8 mouse cellular contexts compared by ENCODE assay signal in genomic region chr3:65958840-65959185, GRCm38 (mm10). TPM values are rescaled to one million over a fixed set of nuclear protein-coding genes. Genes with fewer than 3 reads are reported as not detected.
DNase-seq lines count a peak whose midpoint lies in the region; ATAC-seq and TF ChIP-seq lines count a peak whose summit lies in the region.

No protein-coding gene starts in this region.

- no peaks in the 10 kb centered on the region for H3K27me3 ChIP-seq in kidney, adult 2 months (replicated peaks; ENCODE audit: control insufficient read depth, insufficient read depth, low read length)
- no peaks in the 10 kb centered on the region for H3K27me3 ChIP-seq in heart, embryonic 13.5 days (replicated peaks)
- H3K27me3 ChIP-seq in liver, embryonic 11.5 days (replicated peaks; ENCODE audit: control insufficient read depth, insufficient read depth, low read length): no peaks in the 10 kb centered on the region

- TF ChIP-seq CTCF in kidney, adult 2 months (conservative IDR thresholded peaks at IDR 0.05; ENCODE audit: insufficient read depth, insufficient read length, low read depth, low read length): no peak
- no peak for TF ChIP-seq CTCF in bone marrow macrophage, adult 2 months (IDR thresholded peaks at IDR 0.05; ENCODE audit: low read depth, low read length)

- H3K4me2 ChIP-seq in heart, embryonic 13.5 days: peak overlapping the region; percentile 98
- peak overlapping the region; percentile 64 for H3K4me2 ChIP-seq in liver, embryonic 11.5 days

- WGBS in kidney, adult 2 months: 15% methylated on average over 9 of the region's 9 CpGs
- WGBS in heart, embryonic 13.5 days: 11% methylated on average over 9 of the region's 9 CpGs
- 21% methylated on average over 9 of the region's 9 CpGs for WGBS in liver, embryonic 11.5 days

- ATAC-seq in heart, embryonic 13.5 days (ENCODE audit: extremely low read depth, insufficient number of reproducible peaks, low FRiP score, low TSS enrichment): no peak
- no peak for ATAC-seq in liver, embryonic 11.5 days (replicated peaks; ENCODE audit: low FRiP score)
- ATAC-seq in monocyte, adult 5-6 weeks (replicated peaks; ENCODE audit: insufficient number of reproducible peaks, low FRiP score, low TSS enrichment, poor library complexity, severe bottlenecking): no peak
- ATAC-seq in megakaryocyte-erythroid progenitor cell, adult 5-6 weeks (replicated peaks; ENCODE audit: low FRiP score, low TSS enrichment, poor library complexity, severe bottlenecking): no peak

- DNase-seq in kidney, adult 2 months: no peak
- no peak for DNase-seq in kidney, adult 18-20 months
- DNase-seq in liver, embryonic 11.5 days (ENCODE audit: low spot score): no peak
- DNase-seq in retina, embryonic 14.5 days (ENCODE audit: low spot score): peak; percentile 63

- no peak for TF ChIP-seq POLR2A in kidney, adult 2 months (IDR thresholded peaks at IDR 0.05; ENCODE audit: low read depth, low read length)
- no peak for TF ChIP-seq POLR2A in bone marrow macrophage, adult 2 months (IDR thresholded peaks at IDR 0.05; ENCODE audit: borderline replicate concordance, low read depth, low read length)

- peaks cover 9% of the 10 kb centered on the region for H3K36me3 ChIP-seq in kidney, adult 2 months (ENCODE audit: control insufficient read depth, insufficient read depth, low read length)
- peaks cover 25% of the 10 kb centered on the region for H3K36me3 ChIP-seq in heart, embryonic 13.5 days
- peaks cover 16% of the 10 kb centered on the region for H3K36me3 ChIP-seq in liver, embryonic 11.5 days (ENCODE audit: control insufficient read depth, insufficient read depth, low read length)

- H3K4me1 ChIP-seq in kidney, adult 2 months (ENCODE audit: control insufficient read depth, insufficient read depth, low read length): peaks cover 19% of the 10 kb centered on the region
- H3K4me1 ChIP-seq in bone marrow macrophage, adult 2 months (ENCODE audit: control insufficient read depth, insufficient read depth, low read length): peaks cover 27% of the 10 kb centered on the region
- H3K4me1 ChIP-seq in heart, embryonic 13.5 days: peaks cover 48% of the 10 kb centered on the region
- H3K4me1 ChIP-seq in liver, embryonic 11.5 days (replicated peaks; ENCODE audit: control insufficient read depth, insufficient read depth, low read length): peaks cover 43% of the 10 kb centered on the region

- peak overlapping the region; percentile 92 for H3K4me3 ChIP-seq in kidney, adult 2 months (ENCODE audit: insufficient read depth, low read depth, low read length)
- peak overlapping the region; percentile 99 for H3K4me3 ChIP-seq in bone marrow macrophage, adult 2 months (ENCODE audit: insufficient read depth, low read length)
- peak overlapping the region; percentile 100 for H3K4me3 ChIP-seq in heart, embryonic 13.5 days
- H3K4me3 ChIP-seq in liver, embryonic 11.5 days (ENCODE audit: low read depth, low read length): peak overlapping the region; percentile 93

- H3K9me3 ChIP-seq in heart, embryonic 13.5 days: no peaks in the 10 kb centered on the region
- H3K9me3 ChIP-seq in liver, embryonic 11.5 days (ENCODE audit: control insufficient read depth, low read length): no peaks in the 10 kb centered on the region

- H3K9ac ChIP-seq in heart, embryonic 13.5 days: peak overlapping the region; percentile 100
- peak overlapping the region; percentile 97 for H3K9ac ChIP-seq in liver, embryonic 11.5 days (ENCODE audit: low read depth, low read length)

- H3K27ac ChIP-seq in kidney, adult 2 months (ENCODE audit: insufficient read depth, low read depth, low read length): peak overlapping the region; percentile 77
- peak overlapping the region; percentile 99 for H3K27ac ChIP-seq in bone marrow macrophage, adult 2 months (ENCODE audit: insufficient read depth, low read depth, low read length)
- H3K27ac ChIP-seq in heart, embryonic 13.5 days (replicated peaks): peak overlapping the region; percentile 100
- H3K27ac ChIP-seq in liver, embryonic 11.5 days (ENCODE audit: low read depth, low read length): peak overlapping the region; percentile 99

RNA-seq across cellular contexts. Expression of gene Ccnl1, which starts 0.8 kb away (rescaled TPM):
- polyA plus RNA-seq in kidney, adult 2 months (2012; rRNA removed): 20.8 and 25.6 TPM in 2 replicates
- polyA plus RNA-seq in bone marrow macrophage, adult 2 months (2012; ENCODE audit: insufficient read depth, insufficient read length, missing spikeins): 226 and 264 TPM in 2 replicates
- polyA plus RNA-seq in heart, embryonic 13.5 days (2015; fragmentation: Nextera tagmentation; extraction: Ambion mirVana): 61.2 and 67.7 TPM in 2 replicates
- 107 TPM in 2 replicates for polyA plus RNA-seq in liver, embryonic 11.5 days (2014; fragmentation: Nextera tagmentation; extraction: Ambion mirVana)
- total RNA-seq in monocyte, adult 5-6 weeks (2017): 637 to 1,006 TPM (median 735 TPM) in 3 replicates
- total RNA-seq in megakaryocyte-erythroid progenitor cell, adult 5-6 weeks (2014; fragmentation: Nextera tagmentation): 135 and 170 TPM in 2 replicates
- 347 and 372 TPM in 2 replicates for total RNA-seq in megakaryocyte-erythroid progenitor cell, adult 5-6 weeks (2017)
